ENCODE assay signal across 8 mouse cellular contexts in the genomic region with DNA sequence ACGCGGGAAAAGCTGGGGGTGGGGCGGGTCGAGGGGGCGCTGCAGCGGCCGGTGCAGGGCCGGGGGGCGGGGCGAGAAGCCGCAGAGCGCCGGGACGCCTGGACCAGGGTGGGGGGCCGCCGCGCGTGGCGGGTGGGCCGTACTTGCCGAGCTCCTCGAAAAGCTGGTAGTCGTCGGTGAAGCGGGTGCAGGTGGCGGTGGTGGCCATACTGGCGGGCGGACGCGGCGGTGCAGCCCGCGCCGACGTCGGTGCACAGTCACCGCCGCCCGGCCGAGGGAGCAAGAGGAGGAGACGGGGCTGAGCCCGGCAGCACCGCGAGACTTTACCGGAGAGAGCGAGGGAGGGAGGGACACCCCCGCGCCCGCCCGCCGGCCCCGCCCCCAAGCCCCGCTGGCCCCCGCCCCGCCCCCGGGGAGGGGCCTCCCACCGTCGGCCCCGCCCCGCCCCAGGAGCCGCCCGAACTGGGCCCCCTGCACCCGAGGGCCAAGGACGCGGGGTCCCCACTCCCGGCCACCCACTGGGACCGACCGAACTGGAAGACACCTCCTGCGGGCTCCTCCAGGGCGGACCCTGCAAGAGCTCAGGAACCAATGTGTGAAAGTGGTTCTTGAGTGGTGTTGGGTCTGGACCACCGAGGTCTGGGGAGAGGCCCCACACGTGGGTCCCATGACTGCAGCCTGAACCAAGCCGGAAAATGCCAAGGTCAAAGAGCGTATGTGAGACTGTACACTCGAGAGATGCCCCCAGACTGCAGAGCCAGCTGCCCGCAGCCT. TPM values are rescaled to one million over a fixed set of nuclear protein-coding genes. Genes with fewer than 3 reads are reported as not detected.
A peak's percentile ranks its signal among the peaks of the same experiment; 100 is the strongest.
DNase-seq lines count a peak whose midpoint lies in the region; ATAC-seq and TF ChIP-seq lines count a peak whose summit lies in the region.

A gene (minus strand): TSS at position 331 of the 774 bp plus-strand sequence.

- DNase-seq in G1E (ENCODE audit: low spot score), result peak; percentile 96
- DNase-seq in forebrain, embryonic 14.5 days (ENCODE audit: low spot score), result peak; percentile 87
- DNase-seq in heart, postnatal 36 days, result peak; percentile 81 to 87
- DNase-seq in layer of hippocampus, adult 8-10 months (ENCODE audit: low spot score in 2 of 2), result peak; percentile 53 to 56
- DNase-seq in lung, postnatal 14 days, result peak; percentile 82
- peak; percentile 84 for DNase-seq in ovary, postnatal 36 days (ENCODE audit: low spot score)
- DNase-seq in thymus, postnatal 25 days, result peak; percentile 86

- peak within 1 kb of the TSS; percentile 80 for H3K9ac ChIP-seq in forebrain, embryonic 14.5 days (ENCODE audit: low read length)

- no peak for TF ChIP-seq CTCF in G1E (IDR thresholded peaks at IDR 0.05; ENCODE audit: low read depth, low read length)

- whole genome bisulfite sequencing in forebrain, embryonic 14.5 days, result under 1% methylated on average over 41 of the region's 76 CpGs

- H3K36me3 ChIP-seq in G1E (replicated peaks), result peaks cover 40% of the 10 kb centered on the region
- peaks cover 21% of the 10 kb centered on the region for H3K36me3 ChIP-seq in forebrain, embryonic 14.5 days (ENCODE audit: control insufficient read depth, insufficient read depth, low read length)

- H3K4me3 ChIP-seq in G1E (ENCODE audit: low read depth, low read length), result peak within 1 kb of the TSS; percentile 88
- H3K4me3 ChIP-seq in forebrain, embryonic 14.5 days (ENCODE audit: low read depth, low read length), result peak within 1 kb of the TSS; percentile 80

- peak within 1 kb of the TSS; percentile 72 for H3K27ac ChIP-seq in forebrain, embryonic 14.5 days (ENCODE audit: low read depth, low read length)

- H3K4me1 ChIP-seq in G1E (ENCODE audit: insufficient read depth, low read depth, low read length), result peaks cover 45% of the 10 kb centered on the region
- H3K4me1 ChIP-seq in forebrain, embryonic 14.5 days (ENCODE audit: control insufficient read depth, insufficient read depth, low read length), result peaks cover 7% of the 10 kb centered on the region

- peak within 1 kb of the TSS; percentile 84 for H3K4me2 ChIP-seq in forebrain, embryonic 14.5 days (ENCODE audit: low read length)

- ATAC-seq in G1E (ENCODE audit: extremely low read depth, insufficient number of reproducible peaks, low FRiP score, poor library complexity, severe bottlenecking), result peak; percentile 77
- peak; percentile 84 for ATAC-seq in cerebellum, adult (ENCODE audit: insufficient number of reproducible peaks, low FRiP score, low TSS enrichment)
- ATAC-seq in forebrain, embryonic 14.5 days, result peak; percentile 89

- no peaks in the 10 kb centered on the region for H3K9me3 ChIP-seq in G1E (replicated peaks)
- H3K9me3 ChIP-seq in forebrain, embryonic 14.5 days (replicated peaks; ENCODE audit: control insufficient read depth, low read length), result no peaks in the 10 kb centered on the region

- intact Hi-C loops in heart, postnatal 36 days (cut with DNase I), result loop anchor here (2.0 kb wide), 1 partner anchor 57 kb away; no protein-coding TSS in a partner anchor

- peaks cover 5% of the 10 kb centered on the region; the same call in 1 of the 2 replicates for H3K27me3 ChIP-seq in G1E (ENCODE audit: insufficient read depth, low read length)
- no peaks in the 10 kb centered on the region for H3K27me3 ChIP-seq in forebrain, embryonic 14.5 days (replicated peaks; ENCODE audit: control insufficient read depth, insufficient read depth, low read length)

RNA-seq across cellular contexts. Expression of the gene that starts here (rescaled TPM):
- total RNA-seq in G1E (2014; fragmentation: Nextera tagmentation) (29.4 and 30.3 TPM in 2 replicates), G1E (2017) (37.4 and 40.4 TPM in 2 replicates)
- 30.2 and 35.9 TPM in 2 replicates for polyA plus RNA-seq in G1E (2012)
- polyA plus RNA-seq in forebrain, embryonic 14.5 days (2014; fragmentation: Nextera tagmentation; extraction: Ambion mirVana), result 82.6 and 110 TPM in 2 replicates
- total RNA-seq in heart, postnatal 36 days (2021), result 10 to 100 TPM; 51.4 to 52.8 TPM
- total RNA-seq in layer of hippocampus, adult 8-10 months (2022), result 100 to 1,000 TPM; 247 to 278 (median 262) TPM

Comparison
In these comparisons a context has a peak if more than half of its experiments do, and no peak if none do; other contexts are left out.
1. Peak in every context shown above with its lines: DNase-seq, ATAC-seq, H3K4me3 ChIP-seq and H3K27ac ChIP-seq.
2. RNA of the gene that starts here (total RNA-seq): 247 to 278 TPM in layer of hippocampus, adult 8-10 months; 51.4 to 52.8 TPM in heart, postnatal 36 days and 29.4 to 40.4 TPM in G1E; every median in the first group is over 4 times any median in the second.